Mouse (Mus musculus) right cerebral cortex, postnatal 14 days (tissue): ENCODE measurements around the gene Tmub2.
"Not testable (repeated sequence)": the region's sequence is repeated elsewhere in the genome, so short reads cannot be mapped to it uniquely, and the experiment has no call there.

ENCODE experiments used
- DNase-seq: peaks from one replicate; pipeline ENCODE4 v3.0.0; 2022

Tmub2 gene

GRCm38 (mm10) chr11:102280267-102280666 is 4.5 kb upstream of the Tmub2 start:
- DNase-seq = not testable (repeated sequence)

- no peak for DNase-seq
Measured at GRCm38 (mm10) chr11:102283922-102284321, 809 bp upstream of the Tmub2 start.

GRCm38 (mm10) chr11:102285095-102285834 is 534 bp downstream of the Tmub2 start:
- DNase-seq = no peak

- no peak for DNase-seq
Measured at GRCm38 (mm10) chr11:102287485-102287884, 2.8 kb downstream of the Tmub2 start.

- no peak for DNase-seq
Measured at GRCm38 (mm10) chr11:102288027-102288804, 3.5 kb downstream of the Tmub2 start.

GRCm38 (mm10) chr11:102288913-102289312 is 4.2 kb downstream of the Tmub2 start:
- DNase-seq = no peak

- DNase-seq = no peak
Measured at GRCm38 (mm10) chr11:102289511-102290100, 4.9 kb downstream of the Tmub2 start.

GRCm38 (mm10) chr11:102290141-102290540 is 5.4 kb downstream of the Tmub2 start:
- DNase-seq = no peak

- no peak for DNase-seq
Measured at GRCm38 (mm10) chr11:102291051-102291535, 6.4 kb downstream of the Tmub2 start.

- no peak for DNase-seq
Measured at GRCm38 (mm10) chr11:102293971-102294370, 9.2 kb downstream of the Tmub2 start.

- no peak for DNase-seq
Measured at GRCm38 (mm10) chr11:102294416-102294815, 9.7 kb downstream of the Tmub2 start.

GRCm38 (mm10) chr11:102294887-102295597 is 10.3 kb downstream of the Tmub2 start:
- no peak for DNase-seq

- no peak for DNase-seq
Measured at GRCm38 (mm10) chr11:102295598-102296471, 11.1 kb downstream of the Tmub2 start.

GRCm38 (mm10) chr11:102296491-102297472 is 12.1 kb downstream of the Tmub2 start, which contains the start of gene Atxn7l3:
Atxn7l3 (minus strand) TSS chr11:102296631.
- DNase-seq = peak; percentile 98

- DNase-seq = no peak
Measured at GRCm38 (mm10) chr11:102297577-102298556, 13.1 kb downstream of the Tmub2 start.

GRCm38 (mm10) chr11:102299839-102300238 is 15.1 kb downstream of the Tmub2 start:
- no peak for DNase-seq

- DNase-seq = no peak
Measured at GRCm38 (mm10) chr11:102304141-102304540, 19.4 kb downstream of the Tmub2 start.

GRCm38 (mm10) chr11:102305359-102305758 is 20.6 kb downstream of the Tmub2 start:
- no peak for DNase-seq

GRCm38 (mm10) chr11:102308104-102308503 is 23.4 kb downstream of the Tmub2 start:
- no peak for DNase-seq
